Mouse (Mus musculus) kidney, embryonic 15.5 days (tissue): Measurements from ENCODE around the gene Cbx7. TPM values are rescaled to one million over a fixed set of nuclear protein-coding genes. Genes with fewer than 3 reads are reported as not detected.
"Not testable (repeated sequence)": the region's sequence is repeated elsewhere in the genome, so short reads cannot be mapped to it uniquely, and the experiment has no call there.

Experiments
- ATAC-seq: fragments of 200-750 bp; cut with Nextera tagmentation; replicated peaks from 2 replicates; pipeline ENCODE4 v1.8.0; 2017; ENCODE audit warnings: moderate TSS enrichment; ENCODE audit not compliant: low FRiP score
- H3K27ac ChIP-seq: fragments of 300-500 bp; sonication (generic); 2 replicates; pipeline ENCODE4 v1.5.1; 2015; ENCODE audit warnings: mild to moderate bottlenecking, inconsistent platforms
- H3K27me3 ChIP-seq: fragments of 300-500 bp; sonication (generic); 2 replicates; pipeline ENCODE4 v1.6.1; 2015; ENCODE audit warnings: inconsistent platforms
- H3K36me3 ChIP-seq: fragments of 300-500 bp; sonication (generic); 2 replicates; pipeline ENCODE4 v1.6.1; 2015; ENCODE audit warnings: inconsistent platforms
- H3K4me1 ChIP-seq: fragments of 300-500 bp; sonication (generic); 2 replicates; pipeline ENCODE4 v1.6.1; 2015; ENCODE audit warnings: inconsistent platforms
- H3K4me2 ChIP-seq: fragments of 300-500 bp; sonication (generic); 2 replicates; pipeline ENCODE4 v1.6.1; 2015; ENCODE audit warnings: moderate library complexity, mild to moderate bottlenecking, inconsistent platforms
- H3K4me3 ChIP-seq: fragments of 300-500 bp; sonication (generic); replicated peaks from 2 replicates; pipeline ENCODE4 v1.5.1; 2015; ENCODE audit warnings: mild to moderate bottlenecking, inconsistent platforms
- H3K9ac ChIP-seq: fragments of 300-500 bp; sonication (generic); 2 replicates; pipeline ENCODE4 v1.6.1; 2015; ENCODE audit warnings: mild to moderate bottlenecking, inconsistent platforms
- H3K9me3 ChIP-seq: fragments of 300-500 bp; sonication (generic); replicated peaks from 2 replicates; pipeline ENCODE4 v1.6.1; 2016; ENCODE audit warnings: inconsistent platforms
- WGBS: fragments of 180-500 bp; shearing (Covaris S2); methylation state at CpG from one replicate; pipeline ENCODE4 v1.1.7; 2015; ENCODE audit warnings: mixed read lengths; 5-methylcytosine and 5-hydroxymethylcytosine counted together
- polyA plus RNA-seq: library from polyadenylated mRNA; unstranded; fragments of >200 nt; fragmentation: Nextera tagmentation; extraction: Ambion mirVana; gene quantifications from 2 replicates; pipeline ENCODE4 v1.2.1, GENCODE M21; 2015

Cbx7 gene
- polyA plus RNA-seq, 1 experiment from 2014 or later = 2.9 TPM

GRCm38 (mm10) chr15:79913761-79914346, 57.1 kb downstream of the Cbx7 start:
- 84% methylated on average over 6 of the region's 6 CpGs for WGBS
- H3K9ac ChIP-seq = no peak overlapping the region

GRCm38 (mm10) chr15:79911339-79911738, 59.6 kb downstream of the Cbx7 start:
- Histone ChIP-seq H3K4me3 (no peak overlapping the region), H3K36me3 (0 out of 2 replicates have a peak, but pooled peaks cover 3% of the 10 kb centered on the region), H3K27me3 (0 out of 2 replicates have a peak, but pooled peaks cover 2% of the 10 kb centered on the region), H3K27ac (no peak overlapping the region), H3K4me2 (no peak overlapping the region), H3K9ac (no peak overlapping the region), H3K9me3 (no peaks in the 10 kb centered on the region), H3K4me1 (no peaks in the 10 kb centered on the region)
- WGBS = 83% methylated on average over 8 of the region's 8 CpGs
- ATAC-seq = no peak

More at GRCm38 (mm10) chr15:79913761-79914346, 57.1 kb downstream of the Cbx7 start:
- no peak overlapping the region for H3K27ac ChIP-seq
- no peaks in the 10 kb centered on the region for H3K27me3 ChIP-seq
- H3K4me1 ChIP-seq = no peaks in the 10 kb centered on the region
- ATAC-seq = no peak
- H3K4me2 ChIP-seq = no peak overlapping the region
- H3K4me3 ChIP-seq = no peak overlapping the region
- H3K9me3 ChIP-seq = no peaks in the 10 kb centered on the region
- H3K36me3 ChIP-seq = no peaks in the 10 kb centered on the region

GRCm38 (mm10) chr15:79910812-79911211, 60.1 kb downstream of the Cbx7 start:
- H3K4me2 ChIP-seq, H3K4me3 ChIP-seq, H3K4me1 ChIP-seq, ATAC-seq, H3K27me3 ChIP-seq, H3K36me3 ChIP-seq, H3K27ac ChIP-seq, H3K9ac ChIP-seq, H3K9me3 ChIP-seq: not testable (repeated sequence)
- WGBS = 79% methylated on average over 1 of the region's 1 CpGs

GRCm38 (mm10) chr15:79909006-79909405, 61.9 kb downstream of the Cbx7 start:
- H3K27ac ChIP-seq, H3K36me3 ChIP-seq, H3K4me1 ChIP-seq, H3K27me3 ChIP-seq, H3K9ac ChIP-seq, ATAC-seq, H3K4me2 ChIP-seq, H3K4me3 ChIP-seq, H3K9me3 ChIP-seq: not testable (repeated sequence)
- 91% methylated on average over 3 of the region's 3 CpGs for WGBS

GRCm38 (mm10) chr15:79906855-79907254, 64.1 kb downstream of the Cbx7 start:
- ATAC-seq = no peak
- no peaks in the 10 kb centered on the region for H3K4me1 ChIP-seq
- no peak overlapping the region for H3K4me2 ChIP-seq
- H3K27me3 ChIP-seq = 0 out of 2 replicates have a peak, but pooled peaks cover 2% of the 10 kb centered on the region
- 52% methylated on average over 14 of the region's 14 CpGs for WGBS
- no peak overlapping the region for H3K9ac ChIP-seq
- H3K4me3 ChIP-seq = no peak overlapping the region
- H3K27ac ChIP-seq = no peak overlapping the region
- 0 out of 2 replicates have a peak, but pooled peaks cover 3% of the 10 kb centered on the region for H3K36me3 ChIP-seq
- no peaks in the 10 kb centered on the region for H3K9me3 ChIP-seq

- ATAC-seq = no peak
- 0 out of 2 replicates have a peak, but pooled peaks cover 2% of the 10 kb centered on the region for H3K27me3 ChIP-seq
- no peak overlapping the region for H3K4me3 ChIP-seq
- no peak overlapping the region for H3K27ac ChIP-seq
- H3K4me1 ChIP-seq = no peaks in the 10 kb centered on the region
- no peak overlapping the region for H3K9ac ChIP-seq
- no peak overlapping the region for H3K4me2 ChIP-seq
- H3K9me3 ChIP-seq = no peaks in the 10 kb centered on the region
- H3K36me3 ChIP-seq = 0 out of 2 replicates have a peak, but pooled peaks cover 3% of the 10 kb centered on the region
- WGBS = 56% methylated on average over 12 of the region's 12 CpGs
Measured at GRCm38 (mm10) chr15:79905211-79905610, 65.7 kb downstream of the Cbx7 start.

- WGBS = 85% methylated on average over 11 of the region's 11 CpGs
Measured at GRCm38 (mm10) chr15:79904678-79905077, 66.2 kb downstream of the Cbx7 start.

GRCm38 (mm10) chr15:79903963-79904362, 67.0 kb downstream of the Cbx7 start:
- Histone ChIP-seq H3K9ac (no peak overlapping the region), H3K27ac (no peak overlapping the region), H3K36me3 (0 out of 2 replicates have a peak, but pooled peaks cover 3% of the 10 kb centered on the region), H3K4me3 (no peak overlapping the region), H3K9me3 (no peaks in the 10 kb centered on the region), H3K4me2 (no peak overlapping the region), H3K27me3 (0 out of 2 replicates have a peak, but pooled peaks cover 2% of the 10 kb centered on the region), H3K4me1 (no peaks in the 10 kb centered on the region)
- ATAC-seq = no peak

More at GRCm38 (mm10) chr15:79904678-79905077, 66.2 kb downstream of the Cbx7 start:
- not testable (repeated sequence) for H3K4me2 ChIP-seq, ATAC-seq, H3K36me3 ChIP-seq, H3K9me3 ChIP-seq, H3K4me3 ChIP-seq, H3K27ac ChIP-seq, H3K9ac ChIP-seq, H3K4me1 ChIP-seq, H3K27me3 ChIP-seq

GRCm38 (mm10) chr15:79903081-79903480, 67.8 kb downstream of the Cbx7 start:
- not testable (repeated sequence) for H3K4me2 ChIP-seq, H3K27me3 ChIP-seq, H3K4me3 ChIP-seq, H3K27ac ChIP-seq, ATAC-seq, H3K9me3 ChIP-seq, H3K4me1 ChIP-seq, H3K9ac ChIP-seq, H3K36me3 ChIP-seq
- WGBS = 93% methylated on average over 8 of the region's 8 CpGs

GRCm38 (mm10) chr15:79901399-79901798, 69.5 kb downstream of the Cbx7 start:
- Histone ChIP-seq H3K36me3 (0 out of 2 replicates have a peak, but pooled peaks cover 3% of the 10 kb centered on the region), H3K9me3 (no peaks in the 10 kb centered on the region), H3K4me1 (0 out of 2 replicates have a peak, but pooled peaks cover under 1% of the 10 kb centered on the region), H3K27me3 (no peaks in the 10 kb centered on the region), H3K27ac (no peak overlapping the region), H3K4me3 (no peak overlapping the region), H3K4me2 (no peak overlapping the region), H3K9ac (no peak overlapping the region)
- WGBS = 81% methylated on average over 2 of the region's 2 CpGs
- no peak for ATAC-seq

GRCm38 (mm10) chr15:79900751-79901150, 70.2 kb downstream of the Cbx7 start:
- Histone ChIP-seq H3K4me1 (0 out of 2 replicates have a peak, but pooled peaks cover 2% of the 10 kb centered on the region), H3K4me3 (no peak overlapping the region), H3K9ac (no peak overlapping the region), H3K36me3 (0 out of 2 replicates have a peak, but pooled peaks cover 3% of the 10 kb centered on the region), H3K4me2 (no peak overlapping the region), H3K9me3 (no peaks in the 10 kb centered on the region), H3K27me3 (no peaks in the 10 kb centered on the region), H3K27ac (no peak overlapping the region)
- 72% methylated on average over 7 of the region's 7 CpGs for WGBS
- no peak for ATAC-seq

- ATAC-seq = no peak
- 0 out of 2 replicates have a peak, but pooled peaks cover 3% of the 10 kb centered on the region for H3K36me3 ChIP-seq
- H3K27ac ChIP-seq = no peak overlapping the region
- no peak overlapping the region for H3K9ac ChIP-seq
- H3K9me3 ChIP-seq = no peaks in the 10 kb centered on the region
- peaks cover 6% of the 10 kb centered on the region; the same call in 1 of the 2 replicates for H3K4me1 ChIP-seq
- no peak overlapping the region for H3K4me3 ChIP-seq
- no peak overlapping the region for H3K4me2 ChIP-seq
- H3K27me3 ChIP-seq = no peaks in the 10 kb centered on the region
- WGBS = 78% methylated on average over 6 of the region's 6 CpGs
Measured at GRCm38 (mm10) chr15:79899828-79900510, 71.0 kb downstream of the Cbx7 start.
